Mouse (Mus musculus): ENCODE measurements around the gene Gadd45b.

Gadd45b gene

GRCm38 (mm10) chr10:80935241-80935640 lies 5.4 kb downstream of the Gadd45b start:
- DNase-seq (ENCODE audit: low spot score in 2 of 2) = no peak

GRCm38 (mm10) chr10:80935698-80936097 lies 5.8 kb downstream of the Gadd45b start:
- DNase-seq (ENCODE audit: low spot score in 2 of 2) = no peak

- DNase-seq (ENCODE audit: low spot score in 2 of 2) = peak in 1 of 2 experiments; percentile 76
Observed at GRCm38 (mm10) chr10:80936135-80936809, 6.4 kb downstream of the Gadd45b start.

- no peak for DNase-seq (ENCODE audit: low spot score in 2 of 2)
Observed at GRCm38 (mm10) chr10:80936810-80937164, 6.9 kb downstream of the Gadd45b start.

- DNase-seq (ENCODE audit: low spot score in 2 of 2) = peak in 1 of 2 experiments; percentile 64
Observed at GRCm38 (mm10) chr10:80937646-80938045, 7.8 kb downstream of the Gadd45b start.

GRCm38 (mm10) chr10:80938831-80939550 lies 9.1 kb downstream of the Gadd45b start:
- no peak for DNase-seq (ENCODE audit: low spot score in 2 of 2)

- peak in 1 of 2 experiments; percentile 57 for DNase-seq (ENCODE audit: low spot score in 2 of 2)
Observed at GRCm38 (mm10) chr10:80939671-80940070, 9.8 kb downstream of the Gadd45b start.

- no peak for DNase-seq (ENCODE audit: low spot score in 2 of 2)
Observed at GRCm38 (mm10) chr10:80940320-80940987, 10.6 kb downstream of the Gadd45b start.

GRCm38 (mm10) chr10:80940988-80941347 lies 11.1 kb downstream of the Gadd45b start:
- no peak for DNase-seq (ENCODE audit: low spot score in 2 of 2)

- no peak for DNase-seq (ENCODE audit: low spot score in 2 of 2)
Observed at GRCm38 (mm10) chr10:80942919-80943318, 13.0 kb downstream of the Gadd45b start.

GRCm38 (mm10) chr10:80943701-80944100 lies 13.8 kb downstream of the Gadd45b start:
- DNase-seq (ENCODE audit: low spot score in 2 of 2) = no peak

- no peak for DNase-seq (ENCODE audit: low spot score in 2 of 2)
Observed at GRCm38 (mm10) chr10:80944231-80944630, 14.4 kb downstream of the Gadd45b start.

GRCm38 (mm10) chr10:80946684-80947437 lies 17.0 kb downstream of the Gadd45b start:
- DNase-seq (ENCODE audit: low spot score in 2 of 2) = no peak

GRCm38 (mm10) chr10:80947802-80948201 lies 17.9 kb downstream of the Gadd45b start:
- no peak for DNase-seq (ENCODE audit: low spot score in 2 of 2)

- DNase-seq (ENCODE audit: low spot score in 2 of 2) = no peak
Observed at GRCm38 (mm10) chr10:80948570-80948969, 18.7 kb downstream of the Gadd45b start.

GRCm38 (mm10) chr10:80949081-80949480 lies 19.2 kb downstream of the Gadd45b start:
- DNase-seq (ENCODE audit: low spot score in 2 of 2) = no peak

- DNase-seq (ENCODE audit: low spot score in 2 of 2) = no peak
Observed at GRCm38 (mm10) chr10:80950314-80950713, 20.4 kb downstream of the Gadd45b start.

GRCm38 (mm10) chr10:80951761-80952390 lies 22.0 kb downstream of the Gadd45b start:
- no peak for DNase-seq (ENCODE audit: low spot score in 2 of 2)

GRCm38 (mm10) chr10:80952449-80952848 lies 22.6 kb downstream of the Gadd45b start:
- DNase-seq (ENCODE audit: low spot score in 2 of 2) = no peak

GRCm38 (mm10) chr10:80954415-80954814 lies 24.5 kb downstream of the Gadd45b start:
- no peak for DNase-seq (ENCODE audit: low spot score in 2 of 2)

- DNase-seq (ENCODE audit: low spot score in 2 of 2) = no peak
Observed at GRCm38 (mm10) chr10:80954843-80955242, 25.0 kb downstream of the Gadd45b start.

GRCm38 (mm10) chr10:80955536-80955935 lies 25.7 kb downstream of the Gadd45b start:
- DNase-seq (ENCODE audit: low spot score in 2 of 2) = peak in 1 of 2 experiments; percentile 61

Data from cerebellum, postnatal 4 days (tissue).